In genomic region chr9:111457936-111458310, GRCm38 (mm10) we compare ENCODE assay signal across 14 mouse cellular contexts. TPM values are rescaled to one million over a fixed set of nuclear protein-coding genes. Genes with fewer than 3 reads are reported as not detected.
"Had no signal": no experiment of that assay in that cellular context is flagged by ENCODE, and none has a peak within 500 bp of the region (broad histone marks: within the 10 kb centered on the region; RNA-seq: fewer than 3 reads in every experiment).

No protein-coding gene starts in this region.

- H3K4me2 ChIP-seq: limb, embryonic 15.5 days; liver, embryonic 12.5 days; lung, embryonic 14.5 days; midbrain, embryonic 12.5 days had no signal

- H3K4me1 ChIP-seq: liver, embryonic 12.5 days had no signal

- H3K36me3 ChIP-seq: limb, embryonic 15.5 days; liver, embryonic 12.5 days; midbrain, embryonic 12.5 days had no signal

- DNase-seq: kidney, adult 9 months; kidney, postnatal 36 days; layer of hippocampus, adult 9-11 months; layer of hippocampus, postnatal 36 days; lung, embryonic 14.5 days; lung, postnatal 10 days; lung, postnatal 4 days; right cerebral cortex, postnatal 14 days; thymus, postnatal 4 days had no signal

- H3K9ac ChIP-seq: limb, embryonic 15.5 days; liver, embryonic 12.5 days; lung, embryonic 14.5 days; midbrain, embryonic 12.5 days had no signal

- H3K9me3 ChIP-seq: limb, embryonic 15.5 days; liver, embryonic 12.5 days; midbrain, embryonic 12.5 days had no signal

- H3K4me3 ChIP-seq: limb, embryonic 15.5 days; liver, embryonic 12.5 days; midbrain, embryonic 12.5 days had no signal

- ATAC-seq: liver, embryonic 12.5 days had no signal

- H3K27me3 ChIP-seq: limb, embryonic 15.5 days; liver, embryonic 12.5 days had no signal

- H3K27ac ChIP-seq: kidney, postnatal 0 days; limb, embryonic 15.5 days; liver, embryonic 12.5 days; midbrain, embryonic 12.5 days had no signal

RNA-seq across cellular contexts. Expression of gene Dclk3, which starts 19.0 kb away (rescaled TPM):
- total RNA-seq: megakaryocyte, adult 5-6 weeks had no signal
- polyA plus RNA-seq: lung, embryonic 14.5 days had no signal
